Mouse (Mus musculus): ENCODE results near the gene Acsl5. TPM values are rescaled to one million over a fixed set of nuclear protein-coding genes. Genes with fewer than 3 reads are reported as not detected.

Acsl5 gene
- polyA plus RNA-seq, 1 experiment from 2014 or later: 110 TPM

DNA sequence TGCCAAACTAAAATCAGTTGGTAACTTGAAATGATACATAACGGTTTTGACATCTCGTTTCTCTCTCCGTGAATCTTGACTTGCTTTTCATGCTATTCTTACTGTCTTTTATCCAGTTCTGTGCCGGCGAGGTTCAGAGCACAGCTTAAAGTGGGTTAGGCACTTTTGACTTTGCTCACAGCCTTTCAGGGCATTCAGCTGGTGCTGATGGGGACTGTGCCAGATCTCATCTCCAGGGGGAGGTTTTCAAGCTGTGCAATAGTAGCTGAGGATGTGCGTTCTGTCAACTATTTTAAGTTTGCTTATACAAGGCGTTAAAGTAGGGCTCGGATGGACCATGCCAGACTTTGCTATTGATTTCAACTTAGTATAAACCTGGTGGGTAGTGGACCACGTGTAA lies 85.3 kb downstream of the Acsl5 start:
- ATAC-seq: no peak
- Histone ChIP-seq H3K9me3 (ENCODE audit: low read length) (no peaks in the 10 kb centered on the region), H3K27ac (ENCODE audit: low read length) (no peak overlapping the region)

DNA sequence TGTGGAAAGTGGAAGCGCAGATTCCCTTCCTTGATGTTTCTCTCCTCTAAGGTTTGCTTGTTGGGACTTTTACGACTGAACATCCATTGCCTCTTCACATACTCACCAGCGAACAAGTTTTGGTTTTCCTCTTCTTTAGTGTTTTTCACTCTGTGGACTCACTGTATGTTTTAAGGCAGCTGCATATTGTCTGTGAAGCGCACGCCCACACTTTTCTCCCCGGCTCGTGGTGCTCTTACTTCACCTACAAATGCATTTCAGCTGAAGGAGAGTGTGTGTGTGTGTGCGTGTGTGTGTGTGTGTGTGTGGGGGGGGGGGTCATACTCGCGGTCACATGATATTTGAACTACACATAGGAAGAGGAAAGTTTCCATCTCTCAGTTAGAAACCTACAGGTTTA lies 85.9 kb downstream of the Acsl5 start:
- Histone ChIP-seq H3K4me2 (replicated peaks; ENCODE audit: low read depth, low read length) (no peak overlapping the region), H3K27ac (ENCODE audit: low read length) (no peak overlapping the region), H3K9me3 (ENCODE audit: low read length) (no peaks in the 10 kb centered on the region), H3K4me3 (ENCODE audit: low read depth, low read length) (no peak overlapping the region), H3K9ac (replicated peaks; ENCODE audit: low read depth) (no peak overlapping the region), H3K27me3 (replicated peaks; ENCODE audit: insufficient read depth, low read length) (no peaks in the 10 kb centered on the region), H3K4me1 (ENCODE audit: insufficient read depth, low read depth, low read length) (no peaks in the 10 kb centered on the region), H3K36me3 (ENCODE audit: insufficient read depth, low read length) (0 out of 2 replicates have a peak, but pooled peaks cover 5% of the 10 kb centered on the region)
- TF ChIP-seq EP300 (IDR thresholded peaks at IDR 0.05) (no peak), CTCF (IDR thresholded peaks at IDR 0.05) (no peak)
- 88% methylated on average over 10 of the region's 10 CpGs for WGBS
- ATAC-seq (no peak), DNase-seq (ENCODE audit: low spot score) (no peak)

More for the DNA sequence above, 85.3 kb downstream of the Acsl5 start:
- H3K4me1 ChIP-seq (ENCODE audit: insufficient read depth, low read depth, low read length): no peaks in the 10 kb centered on the region
- no peak overlapping the region for H3K4me2 ChIP-seq (replicated peaks; ENCODE audit: low read depth, low read length)
- no peak overlapping the region for H3K9ac ChIP-seq (replicated peaks; ENCODE audit: low read depth)
- no peak for DNase-seq (ENCODE audit: low spot score)
- H3K36me3 ChIP-seq (ENCODE audit: insufficient read depth, low read length): peaks cover 5% of the 10 kb centered on the region; the same call in 1 of the 2 replicates
- no peak overlapping the region for H3K4me3 ChIP-seq (ENCODE audit: low read depth, low read length)
- 74% methylated on average over 9 of the region's 9 CpGs for whole genome bisulfite sequencing
- H3K27me3 ChIP-seq (replicated peaks; ENCODE audit: insufficient read depth, low read length): no peaks in the 10 kb centered on the region
- no peak for TF ChIP-seq EP300 (IDR thresholded peaks at IDR 0.05)
- TF ChIP-seq CTCF (IDR thresholded peaks at IDR 0.05): no peak

DNA sequence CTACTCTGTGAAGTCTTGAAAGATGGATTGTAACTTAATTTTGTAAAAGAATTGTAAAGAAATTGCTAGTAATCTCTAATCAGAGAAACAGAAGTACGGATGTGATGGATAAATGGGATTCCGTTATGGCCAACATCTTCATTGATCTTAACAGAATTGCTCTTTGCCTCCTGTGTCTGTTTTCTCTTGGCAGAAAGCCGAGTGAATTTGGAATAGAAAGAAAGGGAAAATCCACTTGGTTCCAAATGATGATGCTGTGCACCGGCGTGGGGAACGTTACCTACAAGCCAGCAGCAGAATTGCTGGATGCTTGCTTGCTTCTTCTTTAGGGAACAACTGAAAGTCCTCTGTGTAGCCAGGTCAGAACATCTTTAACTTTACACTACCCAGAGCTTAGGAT lies 88.8 kb downstream of the Acsl5 start:
- TF ChIP-seq EP300 (IDR thresholded peaks at IDR 0.05) (no peak), CTCF (IDR thresholded peaks at IDR 0.05) (no peak)
- WGBS: 89% methylated on average over 6 of the region's 6 CpGs

DNA sequence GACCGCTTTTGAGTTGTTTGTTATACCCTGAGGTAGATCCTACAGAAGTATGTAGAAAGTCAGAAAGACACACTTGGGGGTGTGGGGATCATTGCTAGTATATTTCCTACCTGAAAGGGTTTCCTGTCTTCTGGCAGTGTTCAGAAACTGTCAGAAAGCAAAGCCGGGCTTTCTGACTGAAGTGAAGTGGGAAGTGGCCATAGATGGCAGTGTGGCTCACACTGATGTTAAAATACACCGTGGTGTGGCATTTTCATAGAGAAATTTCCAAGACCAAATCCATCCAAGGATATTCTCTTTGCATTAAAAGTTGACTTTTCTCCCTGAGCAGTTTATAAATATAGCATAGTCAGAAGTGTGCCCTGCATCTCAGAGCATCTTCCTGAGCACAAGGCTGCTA lies 89.6 kb downstream of the Acsl5 start:
- 60% methylated on average over 3 of the region's 3 CpGs for WGBS

More for the DNA sequence above, 88.8 kb downstream of the Acsl5 start:
- no peak overlapping the region for H3K4me2 ChIP-seq (replicated peaks; ENCODE audit: low read depth, low read length)
- H3K4me1 ChIP-seq (ENCODE audit: insufficient read depth, low read depth, low read length): no peaks in the 10 kb centered on the region
- H3K9ac ChIP-seq (replicated peaks; ENCODE audit: low read depth): no peak overlapping the region
- H3K27me3 ChIP-seq (replicated peaks; ENCODE audit: insufficient read depth, low read length): no peaks in the 10 kb centered on the region
- DNase-seq (ENCODE audit: low spot score) (no peak), ATAC-seq (no peak)
- H3K27ac ChIP-seq (ENCODE audit: low read length): no peak overlapping the region
- no peak overlapping the region for H3K4me3 ChIP-seq (ENCODE audit: low read depth, low read length)
- H3K36me3 ChIP-seq (ENCODE audit: insufficient read depth, low read length): 0 out of 2 replicates have a peak, but pooled peaks cover 5% of the 10 kb centered on the region
- H3K9me3 ChIP-seq (ENCODE audit: low read length): no peaks in the 10 kb centered on the region

DNA sequence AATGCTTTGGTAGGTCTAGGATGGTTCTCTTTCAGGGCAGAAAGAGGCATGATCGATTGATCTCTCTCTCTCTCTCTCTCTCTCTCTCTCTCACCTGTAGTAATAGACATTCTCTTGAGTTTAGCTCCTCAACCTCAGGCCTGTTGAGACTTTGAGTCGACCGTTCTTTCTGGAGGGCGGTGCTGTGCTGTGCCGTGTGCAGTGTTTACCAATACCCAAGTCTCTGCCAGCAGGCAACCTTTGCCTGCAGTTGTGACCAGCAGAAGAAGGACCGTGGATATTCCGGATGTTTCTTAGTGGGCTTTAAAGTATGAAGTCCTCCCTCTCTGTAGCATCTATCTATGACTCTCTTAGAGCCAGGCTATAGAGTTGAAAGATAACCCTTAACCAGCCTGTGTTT lies 90.7 kb downstream of the Acsl5 start:
- Histone ChIP-seq H3K9me3 (ENCODE audit: low read length) (no peaks in the 10 kb centered on the region), H3K4me3 (ENCODE audit: low read depth, low read length) (no peak overlapping the region), H3K9ac (replicated peaks; ENCODE audit: low read depth) (no peak overlapping the region), H3K27ac (ENCODE audit: low read length) (no peak overlapping the region), H3K36me3 (ENCODE audit: insufficient read depth, low read length) (no peaks in the 10 kb centered on the region), H3K4me1 (ENCODE audit: insufficient read depth, low read depth, low read length) (no peaks in the 10 kb centered on the region), H3K4me2 (replicated peaks; ENCODE audit: low read depth, low read length) (no peak overlapping the region), H3K27me3 (replicated peaks; ENCODE audit: insufficient read depth, low read length) (no peaks in the 10 kb centered on the region)
- TF ChIP-seq EP300 (IDR thresholded peaks at IDR 0.05) (no peak), CTCF (IDR thresholded peaks at IDR 0.05) (no peak)
- WGBS: 79% methylated on average over 7 of the region's 7 CpGs
- DNase-seq (ENCODE audit: low spot score) (no peak), ATAC-seq (no peak)

More for the DNA sequence above, 89.6 kb downstream of the Acsl5 start:
- Histone ChIP-seq H3K27ac (ENCODE audit: low read length) (no peak overlapping the region), H3K9me3 (ENCODE audit: low read length) (no peaks in the 10 kb centered on the region), H3K36me3 (ENCODE audit: insufficient read depth, low read length) (0 out of 2 replicates have a peak, but pooled peaks cover 5% of the 10 kb centered on the region), H3K27me3 (replicated peaks; ENCODE audit: insufficient read depth, low read length) (no peaks in the 10 kb centered on the region), H3K4me2 (replicated peaks; ENCODE audit: low read depth, low read length) (no peak overlapping the region), H3K4me1 (ENCODE audit: insufficient read depth, low read depth, low read length) (no peaks in the 10 kb centered on the region), H3K4me3 (ENCODE audit: low read depth, low read length) (no peak overlapping the region), H3K9ac (replicated peaks; ENCODE audit: low read depth) (no peak overlapping the region)
- ATAC-seq: no peak
- no peak for TF ChIP-seq EP300 (IDR thresholded peaks at IDR 0.05)
- peak; percentile 18; the same call in 1 of the 2 replicates for TF ChIP-seq CTCF (IDR thresholded peaks at IDR 0.05)
- no peak for DNase-seq (ENCODE audit: low spot score)

DNA sequence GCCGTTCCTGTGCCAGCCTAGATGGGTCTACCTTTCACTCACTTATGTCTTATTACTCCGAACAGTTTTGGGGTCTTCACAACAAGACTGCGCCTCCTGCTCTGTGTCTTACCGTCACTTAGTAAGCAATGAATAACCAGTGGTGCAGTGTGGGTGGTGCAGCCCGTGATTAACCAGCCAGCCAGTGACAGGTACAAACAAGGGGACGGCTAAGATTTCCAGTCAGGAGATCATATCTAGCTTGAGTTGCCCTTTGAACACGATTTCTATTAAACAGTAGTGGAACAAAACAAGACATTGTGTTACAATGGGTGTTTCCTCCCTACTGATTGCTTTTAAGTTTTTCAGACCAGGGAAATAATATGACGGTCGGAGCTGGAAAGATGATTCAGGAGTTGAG lies 91.5 kb downstream of the Acsl5 start:
- Histone ChIP-seq H3K36me3 (ENCODE audit: insufficient read depth, low read length) (no peaks in the 10 kb centered on the region), H3K4me1 (ENCODE audit: insufficient read depth, low read depth, low read length) (no peaks in the 10 kb centered on the region), H3K27me3 (replicated peaks; ENCODE audit: insufficient read depth, low read length) (no peaks in the 10 kb centered on the region), H3K4me3 (ENCODE audit: low read depth, low read length) (no peak overlapping the region), H3K27ac (ENCODE audit: low read length) (no peak overlapping the region), H3K9me3 (ENCODE audit: low read length) (no peaks in the 10 kb centered on the region), H3K9ac (replicated peaks; ENCODE audit: low read depth) (no peak overlapping the region), H3K4me2 (replicated peaks; ENCODE audit: low read depth, low read length) (no peak overlapping the region)
- TF ChIP-seq CTCF (IDR thresholded peaks at IDR 0.05) (no peak), EP300 (IDR thresholded peaks at IDR 0.05) (no peak)
- DNase-seq (ENCODE audit: low spot score) (no peak), ATAC-seq (no peak)
- WGBS: 80% methylated on average over 9 of the region's 9 CpGs

Other genes starting within 250 kb of the Acsl5 start
- 41.4 and 51.8 TPM in 2 replicates for gene Gpam, start 124.7 kb upstream of the Acsl5 start, polyA plus RNA-seq (2015; fragmentation: Nextera tagmentation; extraction: Ambion mirVana)
- 0.21 and 0.27 TPM in 2 replicates for gene Tectb, start 71.2 kb upstream of the Acsl5 start, polyA plus RNA-seq (2015; fragmentation: Nextera tagmentation; extraction: Ambion mirVana)
- 0.05 and 0.18 TPM in 2 replicates for gene Gucy2g, start 10.7 kb upstream of the Acsl5 start, polyA plus RNA-seq (2015; fragmentation: Nextera tagmentation; extraction: Ambion mirVana)
- 69.3 and 73.2 TPM in 2 replicates for gene Zdhhc6, start 64.1 kb downstream of the Acsl5 start, polyA plus RNA-seq (2015; fragmentation: Nextera tagmentation; extraction: Ambion mirVana)
- 17.9 and 19.2 TPM in 2 replicates for gene Vti1a, start 64.4 kb downstream of the Acsl5 start, polyA plus RNA-seq (2015; fragmentation: Nextera tagmentation; extraction: Ambion mirVana)